Mouse (Mus musculus): ENCODE results near the gene Mrpl45.

DNA sequence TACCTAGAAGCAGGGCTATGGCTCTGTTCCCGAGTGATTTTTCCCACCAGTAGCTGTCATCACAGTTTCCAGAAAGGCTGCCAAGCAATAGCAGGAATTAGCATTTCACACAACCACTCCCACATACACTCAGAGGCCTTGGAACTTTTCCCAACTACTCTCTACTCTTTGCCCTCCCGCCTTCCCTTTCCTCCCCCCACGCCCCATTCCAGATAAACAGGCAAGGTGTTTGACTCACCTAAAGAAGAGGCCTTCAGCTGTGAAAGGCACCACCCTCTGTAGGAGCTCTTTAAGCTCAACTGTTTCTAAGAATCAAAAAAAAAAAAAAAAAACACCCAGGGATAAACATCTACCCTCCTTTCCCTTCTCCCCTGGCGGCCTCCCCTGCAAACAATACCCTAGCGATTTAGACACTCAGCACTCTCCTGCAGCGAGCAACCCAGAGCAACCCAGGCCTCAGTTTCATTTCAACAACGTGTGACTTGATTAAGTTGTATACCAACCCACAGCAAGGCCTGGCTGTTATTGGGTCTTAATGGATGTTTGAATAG is 13.2 kb upstream of the Mrpl45 start:
- no peak for TF ChIP-seq POLR2A (IDR thresholded peaks at IDR 0.05; ENCODE audit: borderline replicate concordance, low read depth, low read length)
- TF ChIP-seq CTCF (IDR thresholded peaks at IDR 0.05; ENCODE audit: low read depth, low read length), result no peak
